ENCODE assay signal across 9 mouse cellular contexts in genomic region chrX:144688207-144689118, GRCm38 (mm10). TPM values are rescaled to one million over a fixed set of nuclear protein-coding genes. Genes with fewer than 3 reads are reported as not detected.
DNase-seq lines count a peak whose midpoint lies in the region; ATAC-seq lines count a peak whose summit lies in the region.
"Had no signal": no experiment of that assay in that cellular context is flagged by ENCODE, and none has a peak within 500 bp of the region (broad histone marks: within the 10 kb centered on the region; RNA-seq: fewer than 3 reads in every experiment).

Gene Rtl4, plus strand, starts transcription at chrX:144688907.

- peak within 1 kb of the TSS; percentile 34 for H3K9ac ChIP-seq in intestine, embryonic 14.5 days (ENCODE audit: low read length)

- no peaks in the 10 kb centered on the region for H3K9me3 ChIP-seq in megakaryocyte, embryonic 14.5 days
- no peaks in the 10 kb centered on the region for H3K9me3 ChIP-seq in intestine, embryonic 14.5 days (ENCODE audit: control insufficient read depth, low read length)

- peaks cover 53% of the 10 kb centered on the region for H3K27me3 ChIP-seq in megakaryocyte, embryonic 14.5 days (replicated peaks)
- peaks cover 25% of the 10 kb centered on the region for H3K27me3 ChIP-seq in intestine, embryonic 14.5 days (replicated peaks; ENCODE audit: control insufficient read depth, insufficient read depth, low read length)
- H3K27me3 ChIP-seq: CH12.LX had no signal

- H3K4me1 ChIP-seq in megakaryocyte, embryonic 14.5 days = peaks cover 16% of the 10 kb centered on the region; the same call in 1 of the 2 replicates
- H3K4me1 ChIP-seq in intestine, embryonic 14.5 days (replicated peaks; ENCODE audit: control insufficient read depth, insufficient read depth, low read length) = no peaks in the 10 kb centered on the region

- peak within 1 kb of the TSS; percentile 85 for H3K4me3 ChIP-seq in megakaryocyte, embryonic 14.5 days (replicated peaks)
- H3K4me3 ChIP-seq in intestine, embryonic 14.5 days (ENCODE audit: low read depth, low read length) = peak within 1 kb of the TSS; percentile 38

- H3K4me2 ChIP-seq in intestine, embryonic 14.5 days (ENCODE audit: low read length) = peak within 1 kb of the TSS; percentile 55

- H3K27ac ChIP-seq in intestine, embryonic 14.5 days (ENCODE audit: low read depth) = peak within 1 kb of the TSS; percentile 2; the same call in 1 of the 2 replicates

- no peaks in the 10 kb centered on the region for H3K36me3 ChIP-seq in megakaryocyte, embryonic 14.5 days (replicated peaks; ENCODE audit: low read length)
- no peaks in the 10 kb centered on the region for H3K36me3 ChIP-seq in intestine, embryonic 14.5 days (ENCODE audit: control insufficient read depth, insufficient read depth, low read length)

- DNase-seq in embryo, embryonic 10.5 days (ENCODE audit: low spot score) = peak; percentile 21
- DNase-seq in embryo, embryonic 10 days (ENCODE audit: low spot score) = no peak
- no peak for DNase-seq in intestine, embryonic 14.5 days (ENCODE audit: low spot score)
- peak; percentile 2 for DNase-seq in mesoderm, embryonic 11.5 days (ENCODE audit: low read depth, low spot score)
- DNase-seq in spleen, adult 18-20 months = no peak
- no peak for DNase-seq in gastrocnemius, adult 18-20 months (ENCODE audit: low spot score)

- no peak for ATAC-seq in megakaryocyte, adult 5-6 weeks (ENCODE audit: poor library complexity, severe bottlenecking)
- peak; percentile 75; the same call in 1 of the 2 replicates for ATAC-seq in intestine, embryonic 14.5 days (replicated peaks; ENCODE audit: low FRiP score, low TSS enrichment, low read depth)

- WGBS in intestine, embryonic 14.5 days = 15% methylated on average over 17 of the region's 31 CpGs

RNA-seq across cellular contexts. Expression of gene Rtl4, which starts in this region (rescaled TPM):
- not detected in 2 replicates for polyA plus RNA-seq in megakaryocyte, embryonic 14.5 days (2012; ENCODE audit: insufficient read depth, low replicate concordance)
- not detected in 2 replicates for total RNA-seq in megakaryocyte, adult 5-6 weeks (2015)
- not detected in 2 replicates for total RNA-seq in megakaryocyte, adult 5-6 weeks (2017)
- polyA plus RNA-seq in intestine, embryonic 14.5 days (2014; fragmentation: Nextera tagmentation; extraction: Ambion mirVana) = 1.1 and 1.3 TPM in 2 replicates
- under 1 TPM in 1 of 2 experiments, not detected in 1; 0.07 TPM for total RNA-seq in gastrocnemius, adult 18-20 months (2021)
- total RNA-seq: CH12.LX had no signal

Comparison
In these comparisons a context has a peak if more than half of its experiments do, and no peak if none do; other contexts are left out.
1. DNase-seq: peak in embryo, embryonic 10.5 days (single experiment) and mesoderm, embryonic 11.5 days (single experiment); none in embryo, embryonic 10 days (single experiment), intestine, embryonic 14.5 days (single experiment), spleen, adult 18-20 months (0 of 2) and gastrocnemius, adult 18-20 months (single experiment).